Mouse (Mus musculus) hindbrain, postnatal 0 days (tissue): ENCODE data around the gene Gse1. TPM values are rescaled to one million over a fixed set of nuclear protein-coding genes. Genes with fewer than 3 reads are reported as not detected.

Experiments used
- ATAC-seq: fragments of 200-750 bp; cut with Nextera tagmentation; 2 replicates; pipeline ENCODE4 v1.8.0; 2017; ENCODE audit warnings: mild to moderate bottlenecking, moderate TSS enrichment, moderate library complexity
- DNase-seq: peaks from one replicate; pipeline ENCODE4 v3.0.0-alpha.2; 2015; ENCODE audit warnings: low spot score
- H3K27ac ChIP-seq: fragments of 300-500 bp; sonication (generic); 2 replicates; pipeline ENCODE4 v1.5.1; 2014; ENCODE audit warnings: mild to moderate bottlenecking
- H3K27me3 ChIP-seq: fragments of 300-500 bp; sonication (generic); 2 replicates; pipeline ENCODE4 v1.6.1; 2014; ENCODE audit warnings: low read length, mixed read lengths; ENCODE audit not compliant: insufficient read depth
- H3K36me3 ChIP-seq: fragments of 300-500 bp; sonication (generic); 2 replicates; pipeline ENCODE4 v1.6.1; 2014; ENCODE audit warnings: low read length, mixed read lengths; ENCODE audit not compliant: insufficient read depth
- H3K4me1 ChIP-seq: fragments of 300-500 bp; sonication (generic); 2 replicates; pipeline ENCODE4 v1.6.1; 2014; ENCODE audit warnings: antibody characterized with exemption, low read length, mixed read lengths; ENCODE audit not compliant: insufficient read depth
- H3K4me2 ChIP-seq: fragments of 300-500 bp; sonication (generic); 2 replicates; pipeline ENCODE4 v1.6.1; 2014; ENCODE audit warnings: low read depth, mild to moderate bottlenecking, low read length, moderate library complexity, mixed read lengths
- H3K4me3 ChIP-seq: fragments of 300-500 bp; sonication (generic); 2 replicates; pipeline ENCODE4 v1.5.1; 2014; ENCODE audit warnings: low read length
- H3K9ac ChIP-seq: fragments of 300-500 bp; sonication (generic); replicated peaks from 2 replicates; pipeline ENCODE4 v1.6.1; 2014; ENCODE audit warnings: mild to moderate bottlenecking, low read length, moderate library complexity, mixed read lengths
- H3K9me3 ChIP-seq: fragments of 300-500 bp; sonication (generic); 2 replicates; pipeline ENCODE4 v1.6.1; 2016; ENCODE audit warnings: low read length, mixed read lengths
- CTCF ChIP-seq: IDR thresholded peaks from 2 replicates; pipeline ENCODE4 v1.5.1; 2016; ENCODE audit warnings: antibody characterized with exemption, control low read depth, low read depth
- WGBS: fragments of 180-500 bp; shearing (Covaris S2); extraction: QIAGEN DNeasy Blood & Tissue Kit; methylation state at CpG from one replicate; pipeline ENCODE4 v1.1.7; 2014; 5-methylcytosine and 5-hydroxymethylcytosine counted together
- polyA plus RNA-seq: library from polyadenylated mRNA; unstranded; fragments of >200 nt; fragmentation: Nextera tagmentation; extraction: Ambion mirVana; gene quantifications from 2 replicates; pipeline ENCODE4 v1.2.1, GENCODE M21; 2015
- total RNA-seq: library from RNA; depleted of rRNA; stranded (reverse); fragments of >200 nt; gene quantifications from 2 replicates; pipeline ENCODE4 v1.2.3, GENCODE M21; 2014

Gene Gse1
- total and polyA plus RNA-seq, 2 experiments from 2014 or later: 13.4 to 48.3 TPM

GRCm38 (mm10) chr8:120307528-120307927, 79.3 kb downstream of the Gse1 start:
- ATAC-seq: 0 out of 2 replicates have a peak, but pooled peaks have one; percentile 0
- peaks cover 37% of the 10 kb centered on the region for H3K4me1 ChIP-seq
- no peak overlapping the region for H3K4me2 ChIP-seq
- H3K27ac ChIP-seq: peak overlapping the region; percentile 76
- H3K4me3 ChIP-seq: no peak overlapping the region
- no peak for DNase-seq
- H3K27me3 ChIP-seq: no peaks in the 10 kb centered on the region
- H3K9me3 ChIP-seq: no peaks in the 10 kb centered on the region
- no peak overlapping the region for H3K9ac ChIP-seq
- WGBS: 24% methylated on average over 11 of the region's 11 CpGs
- H3K36me3 ChIP-seq: no peaks in the 10 kb centered on the region
- TF ChIP-seq CTCF: no peak

- Histone ChIP-seq H3K9me3 (no peaks in the 10 kb centered on the region), H3K4me3 (no peak overlapping the region), H3K4me2 (no peak overlapping the region), H3K27me3 (no peaks in the 10 kb centered on the region), H3K27ac (peak overlapping the region; percentile 76), H3K9ac (no peak overlapping the region), H3K36me3 (no peaks in the 10 kb centered on the region), H3K4me1 (peaks cover 37% of the 10 kb centered on the region)
- no peak for TF ChIP-seq CTCF
- WGBS: 32% methylated on average over 8 of the region's 8 CpGs
- ATAC-seq: no peak
- DNase-seq: peak; percentile 45
Observed at GRCm38 (mm10) chr8:120308131-120308530, 79.9 kb downstream of the Gse1 start.

GRCm38 (mm10) chr8:120308553-120308952, 80.3 kb downstream of the Gse1 start:
- DNase-seq (peak; percentile 73), ATAC-seq (no peak)
- Histone ChIP-seq H3K9ac (no peak overlapping the region), H3K27me3 (no peaks in the 10 kb centered on the region), H3K4me3 (no peak overlapping the region), H3K36me3 (no peaks in the 10 kb centered on the region), H3K27ac (peak overlapping the region; percentile 76), H3K4me1 (peaks cover 35% of the 10 kb centered on the region), H3K4me2 (no peak overlapping the region), H3K9me3 (no peaks in the 10 kb centered on the region)
- 19% methylated on average over 9 of the region's 9 CpGs for WGBS
- no peak for TF ChIP-seq CTCF

GRCm38 (mm10) chr8:120309326-120309725, 81.1 kb downstream of the Gse1 start:
- Histone ChIP-seq H3K4me2 (no peak overlapping the region), H3K36me3 (no peaks in the 10 kb centered on the region), H3K4me1 (peaks cover 28% of the 10 kb centered on the region), H3K4me3 (no peak overlapping the region), H3K9me3 (no peaks in the 10 kb centered on the region), H3K27me3 (no peaks in the 10 kb centered on the region), H3K9ac (no peak overlapping the region), H3K27ac (peak overlapping the region; percentile 76; the same call in 1 of the 2 replicates)
- no peak for TF ChIP-seq CTCF
- ATAC-seq (peak; percentile 74), DNase-seq (peak; percentile 85)
- WGBS: 23% methylated on average over 18 of the region's 18 CpGs

GRCm38 (mm10) chr8:120310063-120310462, 81.8 kb downstream of the Gse1 start:
- H3K9me3 ChIP-seq: no peaks in the 10 kb centered on the region
- no peak overlapping the region for H3K4me2 ChIP-seq
- ATAC-seq: no peak
- no peak overlapping the region for H3K9ac ChIP-seq
- WGBS: 55% methylated on average over 5 of the region's 5 CpGs
- H3K4me3 ChIP-seq: no peak overlapping the region
- H3K4me1 ChIP-seq: peaks cover 27% of the 10 kb centered on the region
- H3K27me3 ChIP-seq: no peaks in the 10 kb centered on the region
- peak overlapping the region; percentile 76; the same call in 1 of the 2 replicates for H3K27ac ChIP-seq
- H3K36me3 ChIP-seq: no peaks in the 10 kb centered on the region
- TF ChIP-seq CTCF: no peak
- no peak for DNase-seq

GRCm38 (mm10) chr8:120312452-120312851, 84.2 kb downstream of the Gse1 start:
- DNase-seq: no peak
- no peak overlapping the region for H3K4me3 ChIP-seq
- H3K27ac ChIP-seq: no peak overlapping the region
- no peak overlapping the region for H3K9ac ChIP-seq
- H3K27me3 ChIP-seq: no peaks in the 10 kb centered on the region
- peaks cover 21% of the 10 kb centered on the region for H3K4me1 ChIP-seq
- TF ChIP-seq CTCF: no peak
- no peaks in the 10 kb centered on the region for H3K36me3 ChIP-seq
- no peak overlapping the region for H3K4me2 ChIP-seq
- ATAC-seq: no peak
- H3K9me3 ChIP-seq: no peaks in the 10 kb centered on the region
- WGBS: 87% methylated on average over 4 of the region's 4 CpGs

- DNase-seq: peak; percentile 1
- no peak for TF ChIP-seq CTCF
- no peaks in the 10 kb centered on the region for H3K27me3 ChIP-seq
Observed at GRCm38 (mm10) chr8:120313674-120314073, 85.4 kb downstream of the Gse1 start.

More at GRCm38 (mm10) chr8:120313674-120314073, 85.4 kb downstream of the Gse1 start:
- H3K4me3 ChIP-seq: no peak overlapping the region
- no peaks in the 10 kb centered on the region for H3K9me3 ChIP-seq
- H3K4me2 ChIP-seq: no peak overlapping the region
- 51% methylated on average over 3 of the region's 3 CpGs for WGBS
- H3K9ac ChIP-seq: no peak overlapping the region
- peaks cover 16% of the 10 kb centered on the region; the same call in 1 of the 2 replicates for H3K4me1 ChIP-seq
- no peak for ATAC-seq
- H3K27ac ChIP-seq: no peak overlapping the region
- no peaks in the 10 kb centered on the region for H3K36me3 ChIP-seq
